Mouse (Mus musculus): ENCODE results near the gene Gatm. TPM values are rescaled to one million over a fixed set of nuclear protein-coding genes. Genes with fewer than 3 reads are reported as not detected.

The Gatm gene
- polyA plus RNA-seq, 1 experiment from 2014 or later = 36.8 TPM

DNA sequence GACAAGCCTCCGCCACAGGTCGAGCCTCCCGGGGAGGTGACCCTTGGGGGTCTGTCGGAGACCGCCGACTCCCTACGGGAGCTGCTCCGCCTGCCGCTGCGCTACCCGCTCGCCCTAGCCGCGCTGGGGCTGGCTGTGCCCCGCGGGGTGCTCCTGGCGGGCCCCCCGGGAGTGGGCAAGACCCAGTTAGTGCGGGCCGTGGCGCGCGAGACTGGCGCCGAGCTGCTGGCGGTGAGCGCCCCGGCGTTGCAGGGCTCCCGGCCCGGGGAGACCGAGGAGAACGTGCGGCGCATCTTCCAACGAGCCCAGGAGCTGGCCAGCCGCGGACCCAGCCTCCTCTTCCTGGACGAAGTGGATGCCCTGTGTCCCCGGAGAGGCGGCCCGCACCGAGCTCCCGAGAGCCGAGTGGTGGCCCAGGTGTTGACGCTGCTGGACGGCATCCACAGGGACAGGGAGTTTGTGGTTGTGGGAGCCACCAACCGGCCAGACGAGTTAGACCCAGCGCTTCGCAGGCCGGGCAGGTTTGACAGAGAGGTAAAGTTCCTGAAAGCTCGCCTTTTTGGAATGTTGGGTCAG, 20.2 kb upstream of the Gatm start:
- Histone ChIP-seq H3K4me1 (peaks cover 19% of the 10 kb centered on the region), H3K27me3 (replicated peaks) (no peaks in the 10 kb centered on the region), H3K4me3 (peak overlapping the region; percentile 99), H3K4me2 (peak overlapping the region; percentile 91), H3K9ac (peak overlapping the region; percentile 90), H3K27ac (peak overlapping the region; percentile 81), H3K36me3 (replicated peaks) (peaks cover 7% of the 10 kb centered on the region; the same call in 1 of the 2 replicates), H3K9me3 (no peaks in the 10 kb centered on the region)
- WGBS = under 1% methylated on average over 53 of the region's 53 CpGs
- peak; percentile 32; the same call in 1 of the 2 replicates for ATAC-seq (replicated peaks)

DNA sequence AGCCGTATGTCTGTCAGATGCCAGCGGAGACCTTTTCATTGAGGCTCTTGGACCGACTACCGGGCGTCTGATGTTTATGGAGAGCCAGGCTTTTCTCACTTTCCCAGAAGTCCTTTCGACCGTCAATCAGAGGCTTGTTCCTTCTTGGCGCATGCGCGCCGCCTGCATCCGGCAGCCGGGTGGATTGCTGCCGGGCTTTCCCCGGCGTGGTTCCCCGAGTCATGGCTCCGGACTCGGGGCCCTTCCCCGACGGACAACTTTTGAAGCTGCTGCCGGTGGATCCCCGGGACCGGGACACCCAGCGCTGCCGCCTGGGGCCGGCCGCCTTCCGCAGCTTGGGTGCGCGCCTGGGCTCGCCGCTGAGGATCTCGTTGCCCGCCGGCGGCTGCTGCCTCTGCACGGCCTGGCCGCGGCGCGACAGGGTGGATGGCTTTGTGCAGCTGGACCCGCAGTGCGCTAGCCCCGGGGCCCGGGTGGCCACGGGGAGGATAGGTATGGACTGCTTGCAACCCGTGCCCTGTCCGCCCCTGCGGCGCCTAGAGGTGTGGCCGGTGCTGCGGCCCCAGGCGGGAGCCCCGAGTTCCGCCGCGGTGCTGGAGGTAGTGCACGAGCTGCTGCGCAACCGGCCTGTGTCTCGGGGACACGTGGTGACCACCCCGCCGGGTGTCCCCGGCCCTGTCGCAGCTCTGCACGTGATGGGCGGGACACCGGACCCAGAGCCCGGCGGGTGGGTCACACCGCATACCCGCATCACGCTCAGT, 19.5 kb upstream of the Gatm start:
- Histone ChIP-seq H3K4me3 (peak overlapping the region; percentile 99), H3K27me3 (replicated peaks) (no peaks in the 10 kb centered on the region), H3K9me3 (no peaks in the 10 kb centered on the region), H3K36me3 (replicated peaks) (peaks cover 7% of the 10 kb centered on the region; the same call in 1 of the 2 replicates), H3K9ac (peak overlapping the region; percentile 90), H3K4me2 (peak overlapping the region; percentile 91), H3K27ac (peak overlapping the region; percentile 81), H3K4me1 (peaks cover 19% of the 10 kb centered on the region)
- peak; percentile 88 for ATAC-seq (replicated peaks)
- WGBS = under 1% methylated on average over 75 of the region's 75 CpGs

GRCm38 (mm10) chr2:122629871-122630270, 18.8 kb upstream of the Gatm start:
- Histone ChIP-seq H3K4me3 (peak overlapping the region; percentile 99), H3K9ac (no peak overlapping the region), H3K9me3 (no peaks in the 10 kb centered on the region), H3K27ac (peak overlapping the region; percentile 24; the same call in 1 of the 2 replicates), H3K36me3 (replicated peaks) (peaks cover 7% of the 10 kb centered on the region; the same call in 1 of the 2 replicates), H3K27me3 (replicated peaks) (no peaks in the 10 kb centered on the region), H3K4me1 (peaks cover 19% of the 10 kb centered on the region), H3K4me2 (peak overlapping the region; percentile 91)
- ATAC-seq (replicated peaks) = no peak; the same call in 1 of the 2 replicates
- WGBS = 68% methylated on average over 6 of the region's 6 CpGs

DNA sequence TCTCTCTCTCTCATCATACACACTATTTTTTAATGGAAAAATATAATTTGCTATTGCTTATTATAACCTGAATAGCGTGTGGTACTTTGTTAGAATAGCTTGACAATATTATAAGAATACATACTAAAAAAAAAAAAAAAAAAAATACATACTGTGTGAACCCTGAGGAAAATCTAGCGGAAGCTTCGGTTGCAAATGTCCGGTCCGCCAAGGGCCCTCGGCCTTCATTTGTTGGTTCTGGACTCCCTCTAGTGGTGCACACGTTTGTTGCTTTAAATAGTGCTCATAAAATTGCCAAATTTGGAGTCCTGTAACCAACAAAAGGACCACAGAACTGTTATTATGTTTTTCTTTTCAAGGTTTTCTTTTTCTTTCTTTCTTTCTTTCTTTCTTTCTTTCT, 17.9 kb upstream of the Gatm start:
- H3K27ac ChIP-seq = no peak overlapping the region
- no peaks in the 10 kb centered on the region for H3K9me3 ChIP-seq
- H3K4me2 ChIP-seq = no peak overlapping the region
- peaks cover 7% of the 10 kb centered on the region; the same call in 1 of the 2 replicates for H3K36me3 ChIP-seq (replicated peaks)
- no peaks in the 10 kb centered on the region for H3K27me3 ChIP-seq (replicated peaks)
- ATAC-seq (replicated peaks) = no peak
- no peak overlapping the region for H3K4me3 ChIP-seq
- under 1% methylated on average over 7 of the region's 7 CpGs for WGBS
- H3K4me1 ChIP-seq = peaks cover 19% of the 10 kb centered on the region
- no peak overlapping the region for H3K9ac ChIP-seq

DNA sequence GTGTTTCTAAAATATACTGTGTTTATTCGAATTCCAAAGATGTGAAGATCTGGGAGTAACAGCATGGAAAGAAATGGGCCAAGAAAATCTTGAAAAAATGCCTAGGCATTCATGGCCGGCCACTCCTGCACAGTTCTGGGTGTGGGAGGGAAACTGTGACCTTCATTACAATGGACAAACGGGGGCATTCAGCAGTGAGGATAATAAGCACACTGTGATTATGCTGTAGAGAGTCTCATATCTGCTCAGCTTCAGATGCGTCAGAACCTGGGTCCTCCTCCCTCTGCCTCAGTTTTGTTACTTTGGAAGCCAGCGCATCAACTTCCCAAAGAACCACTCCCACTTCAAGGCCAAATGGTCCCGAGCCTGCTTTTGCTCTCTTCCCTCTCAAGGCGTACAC, 14.8 kb upstream of the Gatm start:
- Histone ChIP-seq H3K4me3 (no peak overlapping the region), H3K36me3 (replicated peaks) (no peaks in the 10 kb centered on the region), H3K27me3 (replicated peaks) (no peaks in the 10 kb centered on the region), H3K9me3 (no peaks in the 10 kb centered on the region), H3K9ac (no peak overlapping the region), H3K4me1 (peaks cover 6% of the 10 kb centered on the region), H3K4me2 (no peak overlapping the region), H3K27ac (no peak overlapping the region)
- ATAC-seq (replicated peaks) = no peak
- 68% methylated on average over 7 of the region's 7 CpGs for WGBS

GRCm38 (mm10) chr2:122621337-122622110, 10.4 kb upstream of the Gatm start:
- H3K9ac ChIP-seq = no peak overlapping the region
- H3K36me3 ChIP-seq (replicated peaks) = no peaks in the 10 kb centered on the region
- no peak overlapping the region for H3K4me2 ChIP-seq
- no peaks in the 10 kb centered on the region for H3K9me3 ChIP-seq
- no peak for ATAC-seq (replicated peaks)
- no peak overlapping the region for H3K4me3 ChIP-seq
- H3K27ac ChIP-seq = no peak overlapping the region
- 83% methylated on average over 9 of the region's 9 CpGs for WGBS
- H3K4me1 ChIP-seq = no peaks in the 10 kb centered on the region
- no peaks in the 10 kb centered on the region for H3K27me3 ChIP-seq (replicated peaks)

- H3K9me3 ChIP-seq = no peaks in the 10 kb centered on the region
- no peaks in the 10 kb centered on the region for H3K36me3 ChIP-seq (replicated peaks)
- 16% methylated on average over 4 of the region's 4 CpGs for WGBS
- H3K4me1 ChIP-seq = no peaks in the 10 kb centered on the region
- no peaks in the 10 kb centered on the region for H3K27me3 ChIP-seq (replicated peaks)
- ATAC-seq (replicated peaks) = no peak; the same call in 1 of the 2 replicates
- H3K9ac ChIP-seq = no peak overlapping the region
- H3K4me2 ChIP-seq = no peak overlapping the region
- H3K27ac ChIP-seq = no peak overlapping the region
- H3K4me3 ChIP-seq = no peak overlapping the region
Observed at GRCm38 (mm10) chr2:122618719-122619118, 7.6 kb upstream of the Gatm start.

DNA sequence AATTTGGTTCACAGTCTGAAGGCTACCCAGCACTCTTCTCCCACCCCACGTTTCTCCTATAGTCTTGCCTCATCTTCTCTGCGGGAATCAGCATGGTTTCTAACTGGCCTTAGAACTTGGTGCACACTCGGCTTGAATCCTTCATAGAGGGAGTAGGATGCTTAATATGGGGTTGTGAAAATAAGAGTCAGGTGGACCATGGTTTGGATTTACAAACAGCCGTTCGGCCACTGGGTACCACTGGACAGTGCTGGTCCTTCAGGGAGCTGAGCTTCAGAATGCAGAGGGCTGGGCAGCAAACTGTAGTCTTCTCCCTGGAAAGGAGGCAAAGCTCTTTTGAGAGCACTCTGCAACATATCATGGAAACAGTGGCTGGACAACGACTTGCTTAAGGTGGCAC, 6.7 kb upstream of the Gatm start:
- Histone ChIP-seq H3K4me2 (no peak overlapping the region), H3K4me1 (no peaks in the 10 kb centered on the region), H3K4me3 (no peak overlapping the region), H3K27ac (no peak overlapping the region), H3K27me3 (replicated peaks) (no peaks in the 10 kb centered on the region), H3K36me3 (replicated peaks) (no peaks in the 10 kb centered on the region), H3K9ac (no peak overlapping the region), H3K9me3 (no peaks in the 10 kb centered on the region)
- no peak for ATAC-seq (replicated peaks)
- 75% methylated on average over 6 of the region's 6 CpGs for WGBS

GRCm38 (mm10) chr2:122616237-122616636, 5.1 kb upstream of the Gatm start:
- Histone ChIP-seq H3K27me3 (replicated peaks) (no peaks in the 10 kb centered on the region), H3K9me3 (no peaks in the 10 kb centered on the region), H3K27ac (no peak overlapping the region), H3K36me3 (replicated peaks) (no peaks in the 10 kb centered on the region), H3K4me1 (no peaks in the 10 kb centered on the region; the same call in 1 of the 2 replicates), H3K4me2 (no peak overlapping the region), H3K9ac (no peak overlapping the region), H3K4me3 (no peak overlapping the region)
- WGBS = 55% methylated on average over 6 of the region's 6 CpGs
- ATAC-seq (replicated peaks) = no peak

DNA sequence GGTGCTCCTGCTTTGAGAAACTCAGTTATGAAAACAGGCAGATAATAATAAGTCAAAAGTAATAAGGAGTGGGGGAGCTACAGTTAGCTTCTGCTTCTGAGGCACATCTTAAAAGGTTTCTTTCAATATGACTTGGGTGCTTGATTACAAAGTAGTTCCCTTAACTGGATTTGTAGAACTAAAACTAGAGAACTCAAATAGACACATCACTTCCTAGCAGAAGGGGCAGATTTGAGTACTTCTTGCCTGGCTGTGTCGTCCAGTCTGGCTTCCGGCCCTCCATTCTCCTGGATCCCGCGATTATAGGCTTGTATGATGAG, 511 bp upstream of the Gatm start:
- Histone ChIP-seq H3K36me3 (replicated peaks) (no peaks in the 10 kb centered on the region), H3K27ac (no peak overlapping the region)

DNA sequence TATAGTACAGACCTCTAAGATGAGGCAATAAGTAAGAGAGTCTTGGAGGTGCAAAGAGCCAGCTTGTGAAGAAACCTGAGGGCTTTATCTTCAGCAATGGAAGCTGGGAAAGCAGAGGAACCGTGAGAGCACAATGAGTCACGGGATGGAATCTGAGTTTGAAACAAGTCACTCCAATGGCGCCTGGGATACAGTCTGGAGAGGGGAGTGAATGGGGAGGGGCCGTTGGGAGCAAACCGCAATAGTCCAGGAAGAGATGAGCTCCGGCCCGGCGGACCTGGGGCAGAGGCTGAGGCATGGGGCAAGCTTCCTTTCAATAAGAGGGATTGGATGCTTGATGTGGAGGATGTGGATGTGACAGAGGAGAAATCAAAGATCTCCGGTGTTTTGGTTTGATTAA, 2.3 kb downstream of the Gatm start:
- Histone ChIP-seq H3K27ac (no peak overlapping the region), H3K4me3 (no peak overlapping the region), H3K4me2 (no peak overlapping the region), H3K9me3 (no peaks in the 10 kb centered on the region), H3K27me3 (replicated peaks) (no peaks in the 10 kb centered on the region), H3K36me3 (replicated peaks) (no peaks in the 10 kb centered on the region), H3K4me1 (peaks cover 3% of the 10 kb centered on the region; the same call in 1 of the 2 replicates), H3K9ac (no peak overlapping the region)
- WGBS = 82% methylated on average over 9 of the region's 9 CpGs
- ATAC-seq (replicated peaks) = no peak

More for the DNA sequence above, 511 bp upstream of the Gatm start:
- Histone ChIP-seq H3K4me3 (peak overlapping the region; percentile 53), H3K9ac (0 out of 2 replicates have a peak overlapping the region, but pooled peaks have one; percentile 75), H3K27me3 (replicated peaks) (no peaks in the 10 kb centered on the region), H3K9me3 (no peaks in the 10 kb centered on the region), H3K4me2 (peak overlapping the region; percentile 68), H3K4me1 (peaks cover 3% of the 10 kb centered on the region; the same call in 1 of the 2 replicates)
- ATAC-seq (replicated peaks) = no peak
- 86% methylated on average over 4 of the region's 4 CpGs for WGBS

DNA sequence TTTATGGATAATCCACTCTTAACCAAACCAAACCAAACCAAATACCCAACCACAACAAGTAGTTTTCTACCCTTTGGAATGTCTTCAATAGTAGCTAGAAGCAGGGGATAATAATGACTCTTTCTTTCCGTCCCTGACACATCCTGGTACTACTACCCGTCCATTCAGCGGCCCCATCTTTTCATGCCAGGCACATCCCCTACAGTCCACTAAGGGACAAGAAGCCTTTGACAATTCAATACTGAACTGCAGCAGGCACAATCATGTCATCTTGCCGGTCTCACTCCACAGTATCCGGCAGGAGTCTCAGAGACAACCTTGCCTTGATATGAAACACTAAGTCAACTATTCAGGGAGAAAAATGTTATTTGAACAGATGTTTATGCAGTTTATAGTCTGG, 5.3 kb downstream of the Gatm start:
- H3K4me2 ChIP-seq = no peak overlapping the region
- no peaks in the 10 kb centered on the region for H3K9me3 ChIP-seq
- 72% methylated on average over 5 of the region's 5 CpGs for WGBS
- no peaks in the 10 kb centered on the region for H3K36me3 ChIP-seq (replicated peaks)
- H3K27ac ChIP-seq = no peak overlapping the region
- 0 out of 2 replicates have a peak, but pooled peaks cover 3% of the 10 kb centered on the region for H3K4me1 ChIP-seq
- no peak overlapping the region for H3K9ac ChIP-seq
- H3K4me3 ChIP-seq = no peak overlapping the region
- no peaks in the 10 kb centered on the region for H3K27me3 ChIP-seq (replicated peaks)
- no peak for ATAC-seq (replicated peaks)

Data from midbrain, embryonic 15.5 days (tissue).